In the genomic region with DNA sequence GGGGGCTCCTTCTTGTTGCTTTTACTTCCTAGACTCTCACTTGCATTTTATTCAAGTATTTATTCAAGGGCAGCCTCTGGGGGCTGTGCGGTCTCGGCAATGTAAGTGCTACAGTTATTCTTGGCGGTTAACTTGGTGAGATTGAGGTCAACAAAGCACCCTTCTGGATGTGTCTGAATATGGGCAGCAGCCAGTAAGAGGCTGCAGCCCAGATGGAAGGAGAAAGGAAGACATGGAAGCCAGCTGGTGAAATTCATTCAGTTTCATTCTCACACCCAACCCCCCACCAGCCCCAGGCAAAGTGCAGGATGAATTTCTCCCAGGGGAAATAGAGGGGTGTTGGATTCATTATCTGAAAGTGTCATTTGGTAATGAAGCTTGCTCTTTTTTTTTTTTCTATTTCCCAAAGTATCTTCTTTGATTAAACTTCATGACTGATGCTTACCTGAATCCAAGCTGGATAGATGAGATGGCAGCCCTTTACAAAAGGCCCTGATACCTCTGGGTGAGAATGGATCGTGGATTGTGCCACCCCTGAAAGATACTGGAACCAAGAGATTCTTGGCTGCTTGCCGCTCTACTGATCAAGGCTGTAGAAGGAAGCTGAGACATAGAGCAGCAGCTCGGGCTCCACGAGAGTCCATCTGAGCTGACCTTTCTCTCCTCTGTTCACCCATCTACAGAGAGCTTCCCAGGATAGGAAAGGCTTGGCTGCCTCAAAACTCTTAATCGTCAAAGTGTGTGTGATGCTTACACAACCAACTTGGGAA, we compare ENCODE assay signal across 9 mouse cellular contexts. TPM values are rescaled to one million over a fixed set of nuclear protein-coding genes. Genes with fewer than 3 reads are reported as not detected.
A peak's percentile ranks its signal among the peaks of the same experiment; 100 is the strongest.
DNase-seq lines count a peak whose midpoint lies in the region; ATAC-seq lines count a peak whose summit lies in the region.
"Had no signal": no experiment of that assay in that cellular context is flagged by ENCODE, and none has a peak within 500 bp of the region (broad histone marks: within the 10 kb centered on the region; RNA-seq: fewer than 3 reads in every experiment).

No protein-coding gene starts in this region.

- H3K9me3 ChIP-seq in limb, embryonic 13.5 days: no peaks in the 10 kb centered on the region
- H3K9me3 ChIP-seq in limb, embryonic 10.5 days (replicated peaks): no peaks in the 10 kb centered on the region
- no peaks in the 10 kb centered on the region for H3K9me3 ChIP-seq in hindbrain, embryonic 13.5 days

- no peak overlapping the region for H3K4me3 ChIP-seq in limb, embryonic 13.5 days
- H3K4me3 ChIP-seq in limb, embryonic 10.5 days: no peak overlapping the region
- no peak overlapping the region for H3K4me3 ChIP-seq in hindbrain, embryonic 13.5 days

- H3K27ac ChIP-seq in limb, embryonic 13.5 days: 0 out of 2 replicates have a peak overlapping the region, but pooled peaks have one; percentile 15
- no peak overlapping the region for H3K27ac ChIP-seq in limb, embryonic 10.5 days
- H3K27ac ChIP-seq in hindbrain, embryonic 13.5 days: 0 out of 2 replicates have a peak overlapping the region, but pooled peaks have one; percentile 48

- no peak for ATAC-seq in limb, embryonic 13.5 days (ENCODE audit: low FRiP score, low read depth)
- no peak for ATAC-seq in hindbrain, embryonic 13.5 days (ENCODE audit: low FRiP score)
- no peak for ATAC-seq in erythroblast, adult 5-6 weeks (replicated peaks; ENCODE audit: low FRiP score, poor library complexity, severe bottlenecking)

- no peak overlapping the region for H3K9ac ChIP-seq in limb, embryonic 13.5 days
- no peak overlapping the region for H3K9ac ChIP-seq in hindbrain, embryonic 13.5 days

- no peaks in the 10 kb centered on the region for H3K27me3 ChIP-seq in limb, embryonic 13.5 days
- H3K27me3 ChIP-seq in limb, embryonic 10.5 days (ENCODE audit: low read depth, poor library complexity, severe bottlenecking): no peaks in the 10 kb centered on the region
- no peaks in the 10 kb centered on the region for H3K27me3 ChIP-seq in hindbrain, embryonic 13.5 days

- peaks cover 15% of the 10 kb centered on the region for H3K4me1 ChIP-seq in limb, embryonic 13.5 days
- H3K4me1 ChIP-seq in limb, embryonic 10.5 days: no peaks in the 10 kb centered on the region
- H3K4me1 ChIP-seq in hindbrain, embryonic 13.5 days (replicated peaks): 0 out of 2 replicates have a peak, but pooled peaks cover 10% of the 10 kb centered on the region

- no peaks in the 10 kb centered on the region for H3K36me3 ChIP-seq in limb, embryonic 13.5 days
- H3K36me3 ChIP-seq in limb, embryonic 10.5 days: no peaks in the 10 kb centered on the region
- no peaks in the 10 kb centered on the region for H3K36me3 ChIP-seq in hindbrain, embryonic 13.5 days

- WGBS in limb, embryonic 13.5 days: 69% methylated on average over 8 of the region's 8 CpGs
- WGBS in limb, embryonic 10.5 days: 81% methylated on average over 8 of the region's 8 CpGs
- 64% methylated on average over 8 of the region's 8 CpGs for WGBS in hindbrain, embryonic 13.5 days

- no peak overlapping the region; the same call in 1 of the 2 replicates for H3K4me2 ChIP-seq in limb, embryonic 13.5 days (replicated peaks)
- no peak overlapping the region for H3K4me2 ChIP-seq in hindbrain, embryonic 13.5 days

- DNase-seq in embryo, embryonic 10.5 days (ENCODE audit: low spot score): peak; percentile 10
- no peak for DNase-seq in embryo, embryonic 9.5 days (ENCODE audit: extremely low spot score)
- DNase-seq in limb, embryonic 10.5 days (ENCODE audit: low spot score): no peak
- peak; percentile 16 to 46 for DNase-seq in lung, postnatal 4 days
- no peak for DNase-seq in adrenal gland, postnatal 25 days
- DNase-seq: B cell, adult 2 months had no signal

RNA-seq across cellular contexts. Expression of gene Ccna1, which starts 10.5 kb away (rescaled TPM):
- polyA plus RNA-seq in limb, embryonic 13.5 days (2015; fragmentation: Nextera tagmentation; extraction: Ambion mirVana): 1.6 and 2.3 TPM in 2 replicates
- 0.85 and 2.6 TPM in 2 replicates for polyA plus RNA-seq in limb, embryonic 10.5 days (2016; fragmentation: Nextera tagmentation; extraction: Ambion mirVana)
- 2.2 TPM in 2 replicates for polyA plus RNA-seq in hindbrain, embryonic 13.5 days (2015; fragmentation: Nextera tagmentation; extraction: Ambion mirVana)
- total RNA-seq in erythroblast, adult 5-6 weeks (2015; ENCODE audit: low replicate concordance): not detected in 2 replicates
- total RNA-seq in erythroblast, adult 5-6 weeks (2017; ENCODE audit: low replicate concordance): not detected in 2 replicates
- total RNA-seq in adrenal gland, postnatal 25 days (2021): not detected in 2 replicates

Comparison
In these comparisons a context has a peak if more than half of its experiments do, and no peak if none do; other contexts are left out.
1. DNase-seq: peak in embryo, embryonic 10.5 days (single experiment) and lung, postnatal 4 days (2 of 2); none in embryo, embryonic 9.5 days (single experiment), limb, embryonic 10.5 days (single experiment) and adrenal gland, postnatal 25 days (single experiment).